Mouse (Mus musculus) cerebellum, adult 2 months (tissue): ENCODE results near the gene Clip1.

Experiments used
- CTCF ChIP-seq: fragments of 200-500 bp; IDR thresholded peaks from 2 replicates; pipeline ENCODE4 v1.5.1; 2011; ENCODE audit warnings: low read depth, mild to moderate bottlenecking, control low read depth, low read length, moderate library complexity, borderline replicate concordance; ENCODE audit not compliant: insufficient read depth
- POLR2A ChIP-seq: fragments of 200-500 bp; IDR thresholded peaks from 2 replicates; pipeline ENCODE4 v1.6.1; 2011; ENCODE audit warnings: low read length, control low read depth, borderline replicate concordance; ENCODE audit not compliant: insufficient read depth

GRCm38 (mm10) chr5:123561128-123561527 lies 123.3 kb downstream of the Clip1 start:
- no peak for TF ChIP-seq CTCF
- no peak for TF ChIP-seq POLR2A
